Mouse (Mus musculus) spleen, adult 18-20 months (tissue): ENCODE results near the gene Unc13b.
"Not testable (repeated sequence)": the region's sequence is repeated elsewhere in the genome, so short reads cannot be mapped to it uniquely, and the experiment has no call there.

ENCODE experiments used
- DNase-seq, 2 experiments: peaks; one replicate each; pipeline ENCODE4 v3.0.0; 2022; ENCODE audit warnings: mixed read lengths in 2 of 2

Unc13b gene

GRCm38 (mm10) chr4:43114512-43114911 is 55.8 kb downstream of the Unc13b start:
- DNase-seq, result no peak

- DNase-seq, result peak in 1 of 2 experiments; percentile 31
Observed at GRCm38 (mm10) chr4:43114946-43115345, 56.2 kb downstream of the Unc13b start.

GRCm38 (mm10) chr4:43116249-43116648 is 57.5 kb downstream of the Unc13b start:
- no peak for DNase-seq

GRCm38 (mm10) chr4:43129750-43130149 is 71.0 kb downstream of the Unc13b start:
- no peak for DNase-seq

- no peak for DNase-seq
Observed at GRCm38 (mm10) chr4:43142610-43143009, 83.9 kb downstream of the Unc13b start.

- not testable (repeated sequence) for DNase-seq
Observed at GRCm38 (mm10) chr4:43152413-43152812, 93.7 kb downstream of the Unc13b start.

- no peak for DNase-seq
Observed at GRCm38 (mm10) chr4:43160045-43160444, 101.3 kb downstream of the Unc13b start.

GRCm38 (mm10) chr4:43161124-43161657 is 102.4 kb downstream of the Unc13b start:
- DNase-seq, result no peak

- DNase-seq, result no peak
Observed at GRCm38 (mm10) chr4:43163205-43163604, 104.5 kb downstream of the Unc13b start.

GRCm38 (mm10) chr4:43165403-43166005 is 106.8 kb downstream of the Unc13b start:
- DNase-seq, result no peak

- no peak for DNase-seq
Observed at GRCm38 (mm10) chr4:43170028-43170427, 111.3 kb downstream of the Unc13b start.

- DNase-seq, result no peak
Observed at GRCm38 (mm10) chr4:43177126-43177525, 118.4 kb downstream of the Unc13b start.

GRCm38 (mm10) chr4:43182474-43183168 is 123.9 kb downstream of the Unc13b start:
- no peak for DNase-seq

- DNase-seq, result no peak
Observed at GRCm38 (mm10) chr4:43187439-43187838, 128.7 kb downstream of the Unc13b start.

GRCm38 (mm10) chr4:43189381-43189780 is 130.6 kb downstream of the Unc13b start:
- DNase-seq, result no peak

- DNase-seq, result no peak
Observed at GRCm38 (mm10) chr4:43204946-43205345, 146.2 kb downstream of the Unc13b start.

- no peak for DNase-seq
Observed at GRCm38 (mm10) chr4:43205571-43205970, 146.8 kb downstream of the Unc13b start.

GRCm38 (mm10) chr4:43206989-43207388 is 148.2 kb downstream of the Unc13b start:
- no peak for DNase-seq

GRCm38 (mm10) chr4:43209081-43209579 is 150.4 kb downstream of the Unc13b start:
- DNase-seq, result no peak

GRCm38 (mm10) chr4:43209673-43210072 is 150.9 kb downstream of the Unc13b start:
- no peak for DNase-seq

- DNase-seq, result no peak
Observed at GRCm38 (mm10) chr4:43216491-43216890, 157.7 kb downstream of the Unc13b start.

- no peak for DNase-seq
Observed at GRCm38 (mm10) chr4:43217997-43218396, 159.2 kb downstream of the Unc13b start.

GRCm38 (mm10) chr4:43231821-43232220 is 173.1 kb downstream of the Unc13b start:
- no peak for DNase-seq

- DNase-seq, result no peak
Observed at GRCm38 (mm10) chr4:43232985-43233384, 174.2 kb downstream of the Unc13b start.
